Comparison of ENCODE assay signal across 25 mouse cellular contexts in the genomic region with DNA sequence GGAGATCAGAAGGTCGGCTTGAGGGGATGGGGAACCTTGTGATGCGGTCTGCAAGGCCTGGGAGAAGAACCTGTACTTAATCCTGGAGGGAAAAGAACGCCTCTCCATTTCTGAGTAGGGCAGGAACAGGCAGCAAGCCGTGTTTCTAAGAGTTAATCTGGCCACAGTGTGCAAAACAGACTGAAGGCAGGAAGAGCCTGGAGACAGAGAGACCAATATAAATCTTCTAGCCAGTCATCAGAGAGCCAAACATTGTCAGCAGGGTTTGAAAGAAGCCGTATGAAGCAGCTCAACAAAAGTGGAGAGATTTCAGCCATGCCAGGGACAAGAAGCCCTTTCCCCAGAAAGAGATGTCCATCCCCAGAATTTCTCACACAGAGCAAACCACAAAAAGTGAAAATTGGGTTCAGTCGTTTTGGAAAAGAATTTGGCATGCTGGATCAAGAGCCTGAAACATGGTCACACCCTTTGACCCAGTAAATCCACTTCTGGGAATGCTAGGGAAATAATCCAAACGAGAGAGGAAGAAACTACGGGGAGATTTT. TPM values are rescaled to one million over a fixed set of nuclear protein-coding genes. Genes with fewer than 3 reads are reported as not detected.
DNase-seq lines count a peak whose midpoint lies in the region; ATAC-seq lines count a peak whose summit lies in the region.
"Had no signal": no experiment of that assay in that cellular context is flagged by ENCODE, and none has a peak within 500 bp of the region (broad histone marks: within the 10 kb centered on the region; RNA-seq: fewer than 3 reads in every experiment).

No protein-coding gene starts in this region.

- H3K9ac ChIP-seq in midbrain, embryonic 11.5 days (ENCODE audit: low read length), result no peak overlapping the region
- H3K9ac ChIP-seq in midbrain, embryonic 16.5 days (ENCODE audit: low read depth, low read length), result no peak overlapping the region
- peak overlapping the region; percentile 40; the same call in 1 of the 2 replicates for H3K9ac ChIP-seq in intestine, embryonic 16.5 days (ENCODE audit: low read depth, low read length)
- H3K9ac ChIP-seq in stomach, embryonic 16.5 days (ENCODE audit: low read length), result no peak overlapping the region
- H3K9ac ChIP-seq in hindbrain, embryonic 11.5 days (ENCODE audit: low read depth, low read length), result no peak overlapping the region
- H3K9ac ChIP-seq: embryonic facial prominence, embryonic 12.5 days; hindbrain, embryonic 14.5 days had no signal

- H3K27ac ChIP-seq in midbrain, embryonic 11.5 days (ENCODE audit: low read depth, low read length), result no peak overlapping the region
- no peak overlapping the region for H3K27ac ChIP-seq in midbrain, embryonic 16.5 days (ENCODE audit: low read length)
- peak overlapping the region; percentile 37; the same call in 1 of the 2 replicates for H3K27ac ChIP-seq in intestine, embryonic 16.5 days (ENCODE audit: low read length)
- H3K27ac ChIP-seq in stomach, embryonic 16.5 days (ENCODE audit: low read length), result peak overlapping the region; percentile 71
- no peak overlapping the region for H3K27ac ChIP-seq in hindbrain, embryonic 11.5 days (ENCODE audit: low read depth, low read length)
- H3K27ac ChIP-seq: embryonic facial prominence, embryonic 12.5 days; heart, embryonic 10.5 days; hindbrain, embryonic 14.5 days had no signal

- no peaks in the 10 kb centered on the region for H3K9me3 ChIP-seq in midbrain, embryonic 11.5 days (ENCODE audit: control insufficient read depth, low read length)
- no peaks in the 10 kb centered on the region for H3K9me3 ChIP-seq in midbrain, embryonic 16.5 days (replicated peaks; ENCODE audit: control insufficient read depth, low read length, poor library complexity, severe bottlenecking)
- H3K9me3 ChIP-seq in intestine, embryonic 16.5 days (ENCODE audit: control insufficient read depth, low read length), result no peaks in the 10 kb centered on the region
- no peaks in the 10 kb centered on the region for H3K9me3 ChIP-seq in stomach, embryonic 16.5 days (replicated peaks; ENCODE audit: control insufficient read depth, low read length)
- no peaks in the 10 kb centered on the region for H3K9me3 ChIP-seq in hindbrain, embryonic 11.5 days (ENCODE audit: control insufficient read depth, low read length)
- H3K9me3 ChIP-seq: embryonic facial prominence, embryonic 12.5 days; heart, embryonic 10.5 days had no signal

- 64% methylated on average over 8 of the region's 8 CpGs for WGBS in midbrain, embryonic 11.5 days
- 64% methylated on average over 8 of the region's 8 CpGs for whole genome bisulfite sequencing in midbrain, embryonic 16.5 days
- 33% methylated on average over 8 of the region's 8 CpGs for WGBS in intestine, embryonic 16.5 days
- 30% methylated on average over 8 of the region's 8 CpGs for WGBS in stomach, embryonic 16.5 days
- WGBS in hindbrain, embryonic 11.5 days, result 78% methylated on average over 8 of the region's 8 CpGs

- intact Hi-C loops in heart, postnatal 36 days (cut with DNase I), result no loop called here

- H3K27me3 ChIP-seq in midbrain, embryonic 11.5 days (ENCODE audit: control insufficient read depth, insufficient read depth, low read length), result no peaks in the 10 kb centered on the region
- H3K27me3 ChIP-seq in midbrain, embryonic 16.5 days (ENCODE audit: control insufficient read depth, insufficient read depth, low read depth, low read length), result no peaks in the 10 kb centered on the region
- H3K27me3 ChIP-seq in intestine, embryonic 16.5 days (replicated peaks; ENCODE audit: control insufficient read depth, insufficient read depth, low read length), result no peaks in the 10 kb centered on the region
- H3K27me3 ChIP-seq in stomach, embryonic 16.5 days (ENCODE audit: control insufficient read depth, insufficient read depth, low read length), result 0 out of 2 replicates have a peak, but pooled peaks cover 6% of the 10 kb centered on the region
- no peaks in the 10 kb centered on the region for H3K27me3 ChIP-seq in hindbrain, embryonic 11.5 days (ENCODE audit: control insufficient read depth, insufficient read depth, low read length)
- H3K27me3 ChIP-seq: Patski had no signal

- no peaks in the 10 kb centered on the region for H3K4me1 ChIP-seq in midbrain, embryonic 11.5 days (ENCODE audit: control insufficient read depth, insufficient read depth, low read length)
- H3K4me1 ChIP-seq in midbrain, embryonic 16.5 days (ENCODE audit: control insufficient read depth, insufficient read depth, low read length), result no peaks in the 10 kb centered on the region
- H3K4me1 ChIP-seq in intestine, embryonic 16.5 days (ENCODE audit: control insufficient read depth, insufficient read depth, low read length), result peaks cover 24% of the 10 kb centered on the region; the same call in 1 of the 2 replicates
- H3K4me1 ChIP-seq in stomach, embryonic 16.5 days (ENCODE audit: control insufficient read depth, insufficient read depth, low read length), result peaks cover 21% of the 10 kb centered on the region
- H3K4me1 ChIP-seq in hindbrain, embryonic 11.5 days (replicated peaks; ENCODE audit: control insufficient read depth, insufficient read depth, low read length), result no peaks in the 10 kb centered on the region
- H3K4me1 ChIP-seq: embryonic facial prominence, embryonic 12.5 days; heart, embryonic 10.5 days had no signal

- peak; percentile 84 for DNase-seq in heart, adult 11 months
- DNase-seq in heart, postnatal 36 days, result no peak
- DNase-seq in midbrain, embryonic 11.5 days (ENCODE audit: low spot score, missing footprints), result peak; percentile 31
- DNase-seq in cerebellum, adult 11 months, result no peak
- DNase-seq in hindbrain, embryonic 11.5 days (ENCODE audit: low spot score), result no peak
- DNase-seq: adrenal gland, adult 2 months; adrenal gland, postnatal 25 days; cerebellum, adult 9-10 months; cerebellum, postnatal 25 days; gastrocnemius, postnatal 36 days; heart, adult 18-20 months; heart, postnatal 10 days had no signal

- H3K4me3 ChIP-seq in midbrain, embryonic 11.5 days (ENCODE audit: low read depth, low read length), result no peak overlapping the region
- H3K4me3 ChIP-seq in midbrain, embryonic 16.5 days (ENCODE audit: low read depth, low read length), result no peak overlapping the region
- no peak overlapping the region for H3K4me3 ChIP-seq in intestine, embryonic 16.5 days (ENCODE audit: low read length)
- H3K4me3 ChIP-seq in stomach, embryonic 16.5 days (replicated peaks; ENCODE audit: low read length), result no peak overlapping the region
- no peak overlapping the region for H3K4me3 ChIP-seq in hindbrain, embryonic 11.5 days (ENCODE audit: low read depth, low read length)
- H3K4me3 ChIP-seq: embryonic facial prominence, embryonic 12.5 days; heart, embryonic 10.5 days had no signal

- ATAC-seq in midbrain, embryonic 11.5 days (ENCODE audit: low FRiP score), result no peak
- no peak for ATAC-seq in midbrain, embryonic 16.5 days
- ATAC-seq in intestine, embryonic 16.5 days, result no peak
- peak; percentile 54 for ATAC-seq in stomach, embryonic 16.5 days (ENCODE audit: insufficient read depth, low FRiP score)
- no peak for ATAC-seq in hindbrain, embryonic 11.5 days (ENCODE audit: low FRiP score)
- ATAC-seq: activated CD4-positive, CD25-positive, alpha-beta regulatory T cell, adult 4 months; forebrain, embryonic 16.5 days; Patski had no signal

- no peaks in the 10 kb centered on the region; the same call in 1 of the 2 replicates for H3K36me3 ChIP-seq in midbrain, embryonic 11.5 days (ENCODE audit: control insufficient read depth, insufficient read depth, low read length)
- no peaks in the 10 kb centered on the region for H3K36me3 ChIP-seq in midbrain, embryonic 16.5 days (ENCODE audit: control insufficient read depth, insufficient read depth, low read length)
- H3K36me3 ChIP-seq in intestine, embryonic 16.5 days (ENCODE audit: control insufficient read depth, insufficient read depth, low read length), result no peaks in the 10 kb centered on the region
- H3K36me3 ChIP-seq in stomach, embryonic 16.5 days (ENCODE audit: control insufficient read depth, insufficient read depth, low read length), result no peaks in the 10 kb centered on the region
- H3K36me3 ChIP-seq in hindbrain, embryonic 11.5 days (ENCODE audit: control insufficient read depth, insufficient read depth, low read length), result no peaks in the 10 kb centered on the region
- H3K36me3 ChIP-seq: embryonic facial prominence, embryonic 12.5 days; heart, embryonic 10.5 days had no signal

- no peak overlapping the region for H3K4me2 ChIP-seq in midbrain, embryonic 11.5 days
- H3K4me2 ChIP-seq in midbrain, embryonic 16.5 days (ENCODE audit: low read length), result no peak overlapping the region
- H3K4me2 ChIP-seq in intestine, embryonic 16.5 days (ENCODE audit: low read depth, low read length), result peak overlapping the region; percentile 19; the same call in 1 of the 2 replicates
- no peak overlapping the region for H3K4me2 ChIP-seq in stomach, embryonic 16.5 days (ENCODE audit: low read depth, low read length)
- no peak overlapping the region for H3K4me2 ChIP-seq in hindbrain, embryonic 11.5 days (replicated peaks; ENCODE audit: low read depth, low read length)
- H3K4me2 ChIP-seq: embryonic facial prominence, embryonic 12.5 days; hindbrain, embryonic 14.5 days had no signal

RNA-seq across cellular contexts. Expression of a gene that starts 23.4 kb away (rescaled TPM):
- 10 to 100 TPM; 27.9 to 29.3 TPM for total RNA-seq in heart, postnatal 36 days (2021)
- 7.6 and 9.7 TPM in 2 replicates for polyA plus RNA-seq in midbrain, embryonic 11.5 days (2014; fragmentation: Nextera tagmentation; extraction: Ambion mirVana)
- 12.8 and 14.1 TPM in 2 replicates for polyA plus RNA-seq in midbrain, embryonic 16.5 days (2015; fragmentation: Nextera tagmentation; extraction: Ambion mirVana)
- 19.5 and 20.0 TPM in 2 replicates for polyA plus RNA-seq in intestine, embryonic 16.5 days (2015; fragmentation: Nextera tagmentation; extraction: Ambion mirVana)
- polyA plus RNA-seq in stomach, embryonic 16.5 days (2015; fragmentation: Nextera tagmentation; extraction: Ambion mirVana), result 11.2 and 13.1 TPM in 2 replicates
- 9.1 and 10.9 TPM in 2 replicates for polyA plus RNA-seq in hindbrain, embryonic 11.5 days (2014; fragmentation: Nextera tagmentation; extraction: Ambion mirVana)

RNA-seq across cellular contexts. Expression of a gene that starts 38.2 kb away (rescaled TPM):
- 1 to 10 TPM; 2.9 to 3.3 TPM for total RNA-seq in heart, postnatal 36 days (2021)
- polyA plus RNA-seq in midbrain, embryonic 11.5 days (2014; fragmentation: Nextera tagmentation; extraction: Ambion mirVana), result 12.2 and 12.7 TPM in 2 replicates
- 7.1 and 8.2 TPM in 2 replicates for polyA plus RNA-seq in midbrain, embryonic 16.5 days (2015; fragmentation: Nextera tagmentation; extraction: Ambion mirVana)
- 27.6 and 36.9 TPM in 2 replicates for polyA plus RNA-seq in intestine, embryonic 16.5 days (2015; fragmentation: Nextera tagmentation; extraction: Ambion mirVana)
- polyA plus RNA-seq in stomach, embryonic 16.5 days (2015; fragmentation: Nextera tagmentation; extraction: Ambion mirVana), result 14.6 and 15.3 TPM in 2 replicates
- polyA plus RNA-seq in hindbrain, embryonic 11.5 days (2014; fragmentation: Nextera tagmentation; extraction: Ambion mirVana), result 13.9 and 15.4 TPM in 2 replicates

RNA-seq across cellular contexts. Expression of a gene that starts 39.2 kb away (rescaled TPM):
- not detected for total RNA-seq in heart, postnatal 36 days (2021)
- 0.60 and 0.77 TPM in 2 replicates for polyA plus RNA-seq in midbrain, embryonic 11.5 days (2014; fragmentation: Nextera tagmentation; extraction: Ambion mirVana)
- polyA plus RNA-seq in midbrain, embryonic 16.5 days (2015; fragmentation: Nextera tagmentation; extraction: Ambion mirVana), result 0.51 and 0.55 TPM in 2 replicates
- polyA plus RNA-seq in intestine, embryonic 16.5 days (2015; fragmentation: Nextera tagmentation; extraction: Ambion mirVana), result 61.3 and 64.6 TPM in 2 replicates
- polyA plus RNA-seq in stomach, embryonic 16.5 days (2015; fragmentation: Nextera tagmentation; extraction: Ambion mirVana), result 7.2 and 11.1 TPM in 2 replicates
- polyA plus RNA-seq in hindbrain, embryonic 11.5 days (2014; fragmentation: Nextera tagmentation; extraction: Ambion mirVana), result 0.20 and 0.38 TPM in 2 replicates
- total RNA-seq: adrenal gland, adult 2 months; adrenal gland, postnatal 25 days; gastrocnemius, adult 8-10 months; gastrocnemius, postnatal 36 days; heart, adult 18-20 months; heart, postnatal 10 days; MEL had no signal
- polyA plus RNA-seq: activated CD4-positive, CD25-positive, alpha-beta regulatory T cell, adult 4 months; adrenal gland, adult 2 months; cortical plate, adult 2 months; heart, embryonic 14.5 days; hindbrain, embryonic 14.5 days had no signal

Comparison
In these comparisons a context has a peak if more than half of its experiments do, and no peak if none do; other contexts are left out.
1. DNase-seq: peak in heart, adult 11 months (single experiment) and midbrain, embryonic 11.5 days (single experiment); none in heart, postnatal 36 days (0 of 2), cerebellum, adult 11 months (single experiment) and hindbrain, embryonic 11.5 days (single experiment).
2. H3K27ac ChIP-seq: peak in intestine, embryonic 16.5 days (single experiment) and stomach, embryonic 16.5 days (single experiment); none in midbrain, embryonic 11.5 days (single experiment), midbrain, embryonic 16.5 days (single experiment) and hindbrain, embryonic 11.5 days (single experiment).